Mouse (Mus musculus) left cerebral cortex, adult 18-20 months (tissue): ENCODE data around the gene Gm7075. TPM values are rescaled to one million over a fixed set of nuclear protein-coding genes. Genes with fewer than 3 reads are reported as not detected.

Source experiments
- DNase-seq, 2 experiments: peaks; one replicate each; pipeline ENCODE4 v3.0.0; 2021 to 2022; ENCODE audit warnings: low spot score in 2 of 2, mixed read lengths in 1 of 2
- total RNA-seq, 2 experiments: library from RNA; stranded (reverse); gene quantifications; 2 replicates each; pipeline ENCODE4 v1.2.3; 2021

Gene Gm7075
- total RNA-seq, 2 experiments from 2014 or later: not detected

DNA sequence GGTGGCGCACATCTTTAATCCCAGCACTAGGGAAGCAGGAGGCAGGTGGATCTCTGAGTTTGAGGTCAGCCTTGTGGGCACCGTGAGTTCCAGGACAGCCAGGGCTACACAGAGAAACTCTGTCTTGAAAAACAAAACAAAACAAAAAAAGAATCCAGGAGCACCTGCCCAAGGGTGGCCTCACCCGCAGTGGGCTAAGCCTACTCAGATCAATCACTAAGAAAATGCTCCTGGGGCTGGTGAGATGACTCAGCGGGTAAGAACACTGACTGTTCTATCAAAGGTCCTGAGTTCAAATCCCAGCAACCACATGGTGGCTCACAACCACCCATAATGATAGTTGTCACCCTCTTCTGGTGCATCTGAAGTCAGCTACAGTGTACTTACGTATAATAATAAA lies 45.3 kb downstream of the Gm7075 start:
- DNase-seq: no peak

Other genes with a start within 250 kb of the Gm7075 start
- 1 to 10 TPM; 3.0 to 4.3 TPM for gene Mypn, start 217.8 kb downstream of the Gm7075 start, total RNA-seq
- 10 to 100 TPM; 52.9 to 53.9 TPM for gene Herc4, start 178.0 kb downstream of the Gm7075 start, total RNA-seq
- gene Sirt1, start 40.1 kb downstream of the Gm7075 start, total RNA-seq: 10 to 100 TPM; 15.1 to 16.6 TPM
- gene Dnajc12, start 39.3 kb downstream of the Gm7075 start, total RNA-seq: 10 to 100 TPM; 26.2 to 31.6 TPM
- 1 to 10 TPM; 1.8 to 2.4 TPM for gene Ctnna3, start 8.3 kb upstream of the Gm7075 start, total RNA-seq